Mouse (Mus musculus): ENCODE results near the gene Osbpl3.

DNA sequence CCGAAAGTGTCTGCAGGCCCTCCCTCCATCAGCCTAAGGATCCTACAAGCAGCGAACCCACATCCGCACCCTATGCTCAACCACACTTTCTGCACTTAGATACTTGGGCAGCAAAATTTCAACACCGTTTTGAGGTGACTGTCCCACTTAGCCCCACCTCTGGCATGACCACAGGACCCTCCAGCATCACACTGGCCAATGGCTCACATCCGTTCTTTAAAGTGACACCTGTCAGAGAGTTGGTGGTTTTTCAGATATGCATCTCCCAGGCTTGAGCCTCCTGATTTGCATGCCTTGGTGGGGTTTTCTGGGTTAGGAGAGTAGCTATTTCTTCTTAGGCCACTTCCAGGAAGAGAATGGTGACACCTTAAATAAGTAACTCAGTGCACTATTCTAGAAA is 39.1 kb downstream of the Osbpl3 start:
- TF ChIP-seq CTCF (IDR thresholded peaks at IDR 0.05; ENCODE audit: low read depth, low read length) (no peak), POLR2A (IDR thresholded peaks at IDR 0.05; ENCODE audit: extremely low read depth, insufficient read depth, low read length) (no peak)
